Mouse (Mus musculus) right cerebral cortex, adult 2 months (tissue): ENCODE measurements around the gene Acsbg2.
"Not testable (repeated sequence)": the region's sequence is repeated elsewhere in the genome, so short reads cannot be mapped to it uniquely, and the experiment has no call there.

Source experiments
- DNase-seq, 2 experiments: peaks; one replicate each; pipeline ENCODE4 v3.0.0; 2021 to 2022; ENCODE audit warnings: low spot score in 2 of 2

Acsbg2 gene

DNA sequence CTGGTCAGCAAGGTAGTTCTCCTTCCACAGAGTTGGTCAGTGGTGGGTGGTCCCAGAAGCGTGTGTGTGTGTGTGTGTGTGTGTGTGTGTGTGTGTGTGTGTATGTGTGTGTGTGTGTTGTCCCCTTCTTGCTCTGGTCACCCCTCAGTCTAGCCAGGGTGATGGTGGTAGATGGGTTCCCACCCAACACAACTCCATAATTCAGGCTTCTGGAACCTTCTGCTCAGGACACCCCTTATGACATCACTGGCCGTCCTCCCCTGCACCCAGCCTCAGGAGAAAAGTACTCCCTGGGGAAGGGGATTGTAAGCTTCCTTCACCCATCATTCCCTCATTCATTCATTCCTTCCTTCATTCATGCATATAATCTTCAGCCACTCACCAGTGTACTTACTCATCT is at the start of gene Acsbg2:
TSS of gene Acsbg2 (minus strand) at position 211 of the 400 bp plus-strand sequence.
- DNase-seq, result no peak

DNA sequence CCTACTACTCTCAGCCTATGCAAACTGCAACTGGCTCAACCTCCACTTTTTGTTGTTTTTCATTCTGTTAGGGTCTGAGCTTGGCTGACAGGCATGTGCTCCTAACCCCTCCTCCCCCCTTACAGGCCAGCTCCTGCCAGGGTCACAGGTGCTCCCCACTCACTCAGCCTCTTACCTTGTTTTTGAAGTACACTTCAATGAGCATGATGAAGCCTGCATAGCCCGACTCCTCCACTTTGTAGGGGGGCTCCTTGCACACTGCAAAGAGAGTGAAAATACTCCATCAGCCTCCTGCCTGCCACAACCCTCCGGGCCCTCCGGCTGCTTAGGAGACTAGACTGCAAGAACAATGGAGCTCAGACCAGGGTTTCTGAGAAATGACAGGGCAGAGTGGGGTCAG is 45.5 kb upstream of the Acsbg2 start:
- no peak for DNase-seq

DNA sequence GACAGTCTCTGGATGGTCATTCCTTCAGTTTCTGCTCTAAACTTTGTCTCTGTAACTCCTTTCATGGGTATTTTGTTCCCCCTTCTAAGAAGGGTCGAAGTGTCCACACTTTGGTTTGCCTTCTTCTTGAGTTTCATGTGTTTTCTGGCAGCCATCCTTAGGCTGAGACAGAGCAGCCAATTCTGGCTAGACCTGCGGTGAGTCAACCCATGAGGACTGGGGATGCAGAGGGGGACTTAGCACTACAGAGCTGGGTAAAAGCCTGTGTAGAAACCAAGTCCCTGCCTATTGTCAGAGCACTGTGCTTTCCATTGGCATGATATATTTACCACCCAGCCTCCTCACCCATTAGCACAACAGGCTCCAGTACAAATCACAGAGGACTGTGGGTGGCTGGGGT is 42.9 kb upstream of the Acsbg2 start:
- no peak for DNase-seq

GRCm38 (mm10) chr17:56913444-56913843 is 39.2 kb upstream of the Acsbg2 start:
- no peak for DNase-seq

DNA sequence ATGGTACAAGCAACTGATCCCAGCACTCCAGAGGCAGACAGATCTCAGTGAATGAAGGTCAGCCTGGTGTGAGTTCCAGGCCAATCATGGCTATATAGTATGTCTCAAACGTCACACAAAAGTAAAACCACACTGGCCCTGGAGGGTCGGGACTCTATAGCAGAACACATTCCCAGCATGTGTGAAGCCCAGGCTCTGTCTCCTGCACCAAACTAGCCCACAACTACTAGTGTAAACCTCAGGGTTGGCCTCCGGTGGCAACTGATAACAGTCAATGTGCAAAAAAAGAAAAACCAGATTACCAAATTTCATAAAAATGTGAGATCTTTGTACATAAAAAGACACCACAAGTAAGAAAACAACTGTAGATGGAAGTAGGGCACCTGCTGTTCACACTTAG is 38.8 kb upstream of the Acsbg2 start:
- DNase-seq, result no peak

- not testable (repeated sequence) for DNase-seq
Observed at GRCm38 (mm10) chr17:56909764-56910163, 35.5 kb upstream of the Acsbg2 start.

GRCm38 (mm10) chr17:56907887-56908286 is 33.6 kb upstream of the Acsbg2 start:
- no peak for DNase-seq

DNA sequence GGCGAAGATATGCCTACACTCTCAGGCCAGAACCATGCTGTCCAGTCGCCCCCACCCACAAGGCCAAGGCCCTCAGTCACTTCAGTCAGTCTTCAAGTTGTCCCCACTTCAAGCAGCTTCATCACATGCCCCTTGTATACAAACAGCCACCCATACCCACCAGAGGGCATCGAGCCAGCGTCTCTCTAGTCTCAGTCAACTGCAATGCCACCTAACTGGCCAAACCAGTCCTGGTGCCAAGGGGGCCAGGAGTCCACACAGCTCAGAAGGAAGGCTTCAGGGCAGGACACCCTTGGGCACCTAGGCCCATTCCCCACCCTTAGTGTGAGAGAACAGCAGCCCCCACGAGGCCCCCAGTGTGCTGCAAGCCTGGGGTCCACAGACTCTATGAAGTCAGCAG is 32.8 kb upstream of the Acsbg2 start:
- DNase-seq, result no peak

- DNase-seq, result no peak
Observed at GRCm38 (mm10) chr17:56906166-56906565, 31.9 kb upstream of the Acsbg2 start.

- DNase-seq, result no peak
Observed at GRCm38 (mm10) chr17:56902698-56903097, 28.5 kb upstream of the Acsbg2 start.

DNA sequence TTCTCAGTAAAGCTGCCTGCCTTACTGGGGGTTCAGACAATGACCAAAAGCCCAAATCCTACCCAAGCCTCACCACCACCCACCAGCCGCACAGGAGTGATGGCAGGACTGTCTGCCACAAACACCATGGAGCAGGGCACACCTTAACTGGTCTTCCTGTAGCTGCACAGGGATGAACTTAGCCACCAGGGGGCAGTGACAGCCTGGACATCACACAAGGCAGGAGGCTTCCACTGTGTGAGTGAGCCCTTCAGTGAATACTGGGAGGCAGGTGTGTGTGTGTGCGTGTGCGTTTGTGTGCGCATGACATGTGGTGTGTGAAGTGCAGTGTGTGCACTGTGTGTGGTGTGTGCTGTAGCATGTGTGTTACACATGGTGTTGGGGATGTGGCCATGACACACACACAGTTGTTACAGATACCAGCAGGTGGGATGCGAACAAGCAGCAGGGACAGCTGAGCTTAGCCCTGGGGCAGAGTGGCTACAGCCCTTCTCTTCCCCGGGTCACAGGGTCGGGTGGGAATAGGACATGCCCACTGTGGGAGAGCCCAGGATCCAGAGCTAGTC is 23.5 kb upstream of the Acsbg2 start:
- DNase-seq, result peak; percentile 87 to 90

GRCm38 (mm10) chr17:56896513-56897129 is 22.4 kb upstream of the Acsbg2 start:
- peak; percentile 32 to 34 for DNase-seq

GRCm38 (mm10) chr17:56895368-56895918 is 21.2 kb upstream of the Acsbg2 start:
- no peak for DNase-seq

DNA sequence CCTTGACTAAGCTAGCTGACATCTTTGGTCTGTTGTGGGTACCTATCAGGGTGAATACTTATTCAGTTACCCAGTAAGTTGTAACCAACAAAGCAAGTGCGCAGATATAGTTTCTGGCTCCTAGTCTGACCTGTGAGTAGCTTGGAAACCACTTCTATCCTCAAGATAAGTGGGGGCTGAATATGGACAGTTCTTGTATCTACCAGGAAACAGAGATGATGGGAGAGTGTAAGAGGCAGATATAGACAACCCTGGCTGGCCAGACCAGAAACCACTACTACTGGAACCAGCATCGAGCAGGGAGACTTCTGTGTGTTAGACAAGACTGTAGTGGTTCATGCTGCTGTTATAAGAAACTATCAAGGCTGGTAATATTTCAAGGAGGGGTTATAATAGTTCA is 15.8 kb upstream of the Acsbg2 start:
- DNase-seq, result no peak

- DNase-seq, result no peak
Observed at GRCm38 (mm10) chr17:56888050-56888449, 13.8 kb upstream of the Acsbg2 start.

GRCm38 (mm10) chr17:56884809-56885208 is 10.6 kb upstream of the Acsbg2 start:
- no peak for DNase-seq

DNA sequence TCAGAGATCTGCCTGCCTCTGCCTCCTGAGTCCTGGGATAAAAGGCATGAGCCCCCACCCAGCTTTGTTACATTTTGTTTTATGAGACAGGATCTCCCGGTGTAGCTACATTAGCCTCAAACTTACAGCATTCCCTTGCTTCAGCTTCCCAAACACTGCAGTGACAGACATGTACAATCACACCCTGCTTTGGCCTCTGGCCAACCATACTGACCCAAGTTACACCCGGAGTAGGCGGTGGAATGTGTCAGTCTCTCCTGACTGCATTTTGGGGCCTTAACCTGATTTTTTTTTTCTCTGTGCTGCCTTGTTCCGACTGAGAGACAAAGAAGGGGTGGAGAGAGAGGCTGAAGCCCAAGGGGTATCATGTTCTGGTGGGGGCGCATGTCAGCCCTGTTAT is 10.1 kb upstream of the Acsbg2 start:
- DNase-seq, result no peak

GRCm38 (mm10) chr17:56883612-56884011 is 9.4 kb upstream of the Acsbg2 start:
- no peak for DNase-seq

- DNase-seq, result no peak
Observed at GRCm38 (mm10) chr17:56877426-56877825, 3.2 kb upstream of the Acsbg2 start.

- no peak for DNase-seq
Observed at GRCm38 (mm10) chr17:56876981-56877380, 2.7 kb upstream of the Acsbg2 start.

- DNase-seq, result no peak
Observed at GRCm38 (mm10) chr17:56876465-56876864, 2.2 kb upstream of the Acsbg2 start.

DNA sequence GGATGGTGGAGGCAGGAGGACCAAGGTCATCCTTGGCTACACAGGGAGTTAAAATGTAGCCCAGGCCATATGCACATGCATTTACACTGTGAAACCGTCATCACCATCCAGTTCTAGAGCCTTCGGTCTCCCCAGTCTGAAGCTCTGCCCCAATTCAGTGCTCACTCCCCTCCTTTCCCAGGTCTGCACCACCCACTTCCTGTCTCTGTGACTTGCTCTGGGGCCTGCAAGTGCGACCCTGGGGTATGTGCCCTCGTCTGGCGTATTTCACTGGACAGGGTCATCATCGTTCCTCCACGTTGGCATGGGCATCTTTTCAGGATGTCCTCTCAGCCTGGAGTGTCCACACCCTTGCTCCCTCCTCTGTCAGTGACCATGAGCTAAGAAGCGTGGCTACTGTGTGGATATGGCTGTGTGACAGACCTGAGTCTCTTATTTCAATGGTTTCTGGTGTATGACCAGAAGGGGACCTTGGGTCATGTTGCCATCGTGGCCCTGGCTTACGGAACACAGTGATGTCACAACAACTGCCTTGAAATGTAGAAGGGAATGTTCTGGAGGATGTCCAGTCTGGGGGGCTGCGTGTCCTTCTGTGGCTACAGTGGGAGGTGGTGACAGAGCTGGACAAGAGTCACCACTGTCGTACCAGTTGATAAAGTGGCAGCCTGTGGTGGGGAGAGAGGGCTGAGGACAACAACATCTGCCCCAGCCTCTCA is 847 bp upstream of the Acsbg2 start, which contains the start of gene 1700061G19Rik:
TSS of gene 1700061G19Rik (plus strand) at position 542 of the 716 bp plus-strand sequence.
- no peak for DNase-seq

DNA sequence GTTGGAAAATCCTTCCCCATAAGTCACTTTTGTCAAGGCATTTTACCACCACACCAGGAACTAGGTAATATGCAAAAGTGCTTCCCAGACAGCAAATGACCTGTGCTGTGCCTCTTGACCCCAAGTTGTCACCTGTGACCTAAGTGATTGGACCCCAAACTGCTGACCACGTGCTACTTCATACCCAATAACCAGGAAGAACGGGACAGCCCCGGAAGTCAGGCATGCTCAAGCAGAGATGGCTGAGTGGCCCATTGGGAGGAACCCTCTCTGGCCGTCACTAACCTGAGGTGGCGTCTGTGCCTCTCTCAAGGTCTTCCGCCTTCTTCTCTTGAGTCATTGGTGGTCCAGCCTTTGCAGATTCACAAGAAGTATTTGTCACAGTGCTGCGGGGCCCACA is 1.7 kb downstream of the Acsbg2 start:
- no peak for DNase-seq
